Mouse (Mus musculus): ENCODE results near the gene Gfy. TPM values are rescaled to one million over a fixed set of nuclear protein-coding genes. Genes with fewer than 3 reads are reported as not detected.
A peak's percentile ranks its signal among the peaks of the same experiment; 100 is the strongest.

Gene Gfy
- polyA plus RNA-seq, 1 experiment from 2014 or later, result not detected

DNA sequence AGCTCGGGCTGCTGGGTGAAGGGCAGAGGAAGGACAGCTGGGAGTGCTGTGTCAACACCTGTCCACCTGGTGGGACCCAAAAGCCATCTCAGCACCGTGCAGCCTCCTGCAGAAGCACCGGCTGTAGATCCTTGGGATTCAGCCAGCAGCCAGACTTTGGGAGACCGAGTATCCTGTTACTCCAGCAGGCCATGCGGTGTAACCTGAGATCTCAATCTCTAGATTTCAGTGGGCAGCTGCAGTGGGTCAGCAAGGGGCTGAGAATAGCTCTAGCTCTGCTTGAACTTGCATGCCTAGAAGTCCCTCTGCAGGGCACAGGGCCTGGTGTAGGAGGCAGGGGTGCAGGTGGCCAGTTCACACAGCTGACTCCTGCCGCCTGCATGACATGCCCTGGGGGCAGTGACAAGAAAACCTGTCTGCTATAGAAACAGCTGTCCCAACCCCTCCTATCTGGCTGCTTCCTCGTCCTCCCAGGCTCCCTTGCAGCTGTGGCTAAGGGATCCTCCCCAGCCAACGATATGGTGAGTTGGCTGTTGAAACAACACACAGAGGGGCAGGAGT is 12.5 kb upstream of the Gfy start:
- Histone ChIP-seq H3K4me2 (no peak overlapping the region), H3K9ac (no peak overlapping the region), H3K9me3 (replicated peaks) (no peaks in the 10 kb centered on the region), H3K27ac (no peak overlapping the region), H3K27me3 (replicated peaks) (peaks cover 96% of the 10 kb centered on the region), H3K4me1 (no peaks in the 10 kb centered on the region), H3K36me3 (no peaks in the 10 kb centered on the region), H3K4me3 (no peak overlapping the region)
- WGBS (ENCODE audit: insufficient replicate concordance), result 17% methylated on average over 8 of the region's 8 CpGs
- no peak for ATAC-seq

DNA sequence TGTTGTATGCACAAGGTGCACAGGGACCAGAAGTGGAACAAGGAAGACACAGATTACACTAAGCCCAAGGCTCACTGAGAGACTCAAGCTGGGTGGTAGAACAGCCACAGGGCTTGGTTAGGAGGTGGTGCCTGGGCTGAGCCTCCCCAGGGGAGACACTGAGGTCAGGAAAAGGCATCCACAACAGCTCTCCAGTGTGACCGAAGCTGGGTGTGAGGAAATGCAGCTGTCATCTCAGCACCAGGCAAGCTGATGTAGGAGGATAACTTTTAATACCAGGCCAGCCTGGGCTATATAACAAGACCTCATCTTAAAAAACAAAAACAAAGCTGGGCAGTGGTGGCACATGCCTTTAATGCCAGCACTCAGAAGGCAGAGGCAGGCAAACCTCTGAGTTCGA is 11.8 kb upstream of the Gfy start:
- peaks cover 97% of the 10 kb centered on the region for H3K27me3 ChIP-seq (replicated peaks)
- H3K4me1 ChIP-seq, result no peaks in the 10 kb centered on the region
- WGBS (ENCODE audit: insufficient replicate concordance), result 44% methylated on average over 2 of the region's 2 CpGs
- no peaks in the 10 kb centered on the region for H3K9me3 ChIP-seq (replicated peaks)
- H3K36me3 ChIP-seq, result no peaks in the 10 kb centered on the region
- no peak overlapping the region for H3K9ac ChIP-seq
- H3K27ac ChIP-seq, result no peak overlapping the region
- no peak overlapping the region for H3K4me2 ChIP-seq
- no peak for ATAC-seq
- H3K4me3 ChIP-seq, result no peak overlapping the region

DNA sequence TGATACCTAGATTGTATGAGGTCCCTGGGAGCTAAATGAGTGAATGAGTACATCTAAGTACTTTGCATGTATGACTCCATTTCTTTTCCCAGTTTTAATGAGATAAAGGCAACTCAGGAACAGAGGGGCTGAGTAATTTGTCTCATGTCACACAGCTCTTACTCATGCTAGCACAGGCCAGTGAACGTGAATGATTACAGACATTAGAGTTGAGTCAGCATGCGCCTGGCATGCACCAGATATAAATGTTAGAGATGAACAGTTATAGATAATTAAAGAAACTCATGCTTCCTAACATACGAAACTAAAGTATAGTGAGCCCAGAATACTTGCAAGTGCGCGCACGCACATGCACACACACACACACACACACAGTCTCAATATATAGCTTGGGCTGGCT is 10.8 kb upstream of the Gfy start:
- H3K27me3 ChIP-seq (replicated peaks), result peaks cover 98% of the 10 kb centered on the region
- H3K27ac ChIP-seq, result no peak overlapping the region
- H3K4me1 ChIP-seq, result no peaks in the 10 kb centered on the region
- no peak overlapping the region for H3K9ac ChIP-seq
- WGBS (ENCODE audit: insufficient replicate concordance), result 75% methylated on average over 6 of the region's 6 CpGs
- ATAC-seq, result no peak
- H3K4me3 ChIP-seq, result no peak overlapping the region
- H3K9me3 ChIP-seq (replicated peaks), result no peaks in the 10 kb centered on the region
- no peak overlapping the region for H3K4me2 ChIP-seq
- no peaks in the 10 kb centered on the region for H3K36me3 ChIP-seq

DNA sequence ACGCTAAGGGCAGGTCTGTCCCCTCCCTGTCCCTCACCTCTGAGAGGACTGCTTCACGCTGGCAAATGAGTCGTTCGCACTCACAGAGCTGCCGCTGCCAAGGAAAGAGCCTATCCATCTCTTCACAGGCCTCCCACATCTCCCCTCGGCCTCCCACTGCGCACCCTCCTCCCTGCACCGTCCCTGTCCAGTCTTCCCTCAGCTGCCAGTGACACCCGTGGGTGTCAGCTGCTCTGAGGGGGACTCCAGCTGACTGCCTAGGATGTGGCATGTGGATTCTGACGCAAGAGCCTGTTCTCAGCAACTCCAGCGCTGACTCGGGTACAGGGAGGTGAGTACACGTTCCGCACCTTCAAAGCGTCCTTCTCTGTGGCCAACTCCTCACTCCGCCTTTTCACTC is 10.2 kb upstream of the Gfy start:
- no peak for ATAC-seq
- H3K4me3 ChIP-seq, result no peak overlapping the region
- WGBS (ENCODE audit: insufficient replicate concordance), result 34% methylated on average over 16 of the region's 16 CpGs
- H3K36me3 ChIP-seq, result no peaks in the 10 kb centered on the region
- H3K4me2 ChIP-seq, result no peak overlapping the region
- no peak overlapping the region for H3K9ac ChIP-seq
- H3K4me1 ChIP-seq, result no peaks in the 10 kb centered on the region
- no peaks in the 10 kb centered on the region for H3K9me3 ChIP-seq (replicated peaks)
- H3K27me3 ChIP-seq (replicated peaks), result peaks cover 100% of the 10 kb centered on the region
- H3K27ac ChIP-seq, result no peak overlapping the region

DNA sequence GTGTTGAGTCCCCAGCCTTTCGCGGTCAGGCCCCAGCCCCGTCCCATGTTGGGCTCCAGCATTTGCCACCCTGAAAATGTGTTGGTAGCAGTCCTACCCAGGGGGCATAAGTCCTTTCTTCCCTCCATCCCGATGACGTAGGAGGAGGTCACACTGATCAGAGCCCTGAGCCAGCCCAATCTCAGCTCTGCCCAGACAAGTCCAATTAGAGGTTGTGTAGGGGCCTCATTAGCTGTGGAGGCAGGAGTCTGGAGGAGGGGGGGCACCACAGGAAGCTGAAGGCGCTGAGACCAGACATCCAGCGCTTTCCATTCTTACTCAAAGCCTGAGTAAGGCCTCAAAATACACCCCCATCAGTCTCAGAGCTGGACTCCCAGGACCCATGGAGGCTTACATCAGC is 6.6 kb upstream of the Gfy start:
- no peak overlapping the region for H3K4me3 ChIP-seq
- H3K27ac ChIP-seq, result no peak overlapping the region
- 47% methylated on average over 7 of the region's 7 CpGs for WGBS (ENCODE audit: insufficient replicate concordance)
- no peak for ATAC-seq
- H3K36me3 ChIP-seq, result no peaks in the 10 kb centered on the region
- H3K27me3 ChIP-seq (replicated peaks), result peaks cover 100% of the 10 kb centered on the region
- no peak overlapping the region for H3K4me2 ChIP-seq
- no peak overlapping the region for H3K9ac ChIP-seq
- peaks cover 18% of the 10 kb centered on the region for H3K4me1 ChIP-seq
- H3K9me3 ChIP-seq (replicated peaks), result no peaks in the 10 kb centered on the region

DNA sequence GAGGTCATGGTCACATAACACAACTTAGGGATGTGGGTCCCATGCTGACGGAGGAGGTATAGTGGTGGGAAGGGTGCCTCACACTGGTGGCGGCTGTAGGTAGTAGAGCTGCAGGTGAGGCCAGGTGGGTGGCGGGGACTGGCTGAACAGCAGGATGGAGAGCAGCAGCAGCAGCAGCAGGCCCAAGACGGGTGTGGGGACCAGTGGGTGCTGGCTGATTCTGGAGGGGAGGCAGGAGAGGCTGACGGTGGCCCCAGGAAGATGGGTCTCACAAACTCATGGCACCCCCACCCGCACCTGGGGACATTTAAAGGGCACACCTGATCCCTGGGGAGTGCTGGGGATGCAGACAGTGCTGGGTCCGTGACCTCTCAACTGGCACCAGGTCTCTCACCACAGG is 4.3 kb upstream of the Gfy start:
- Histone ChIP-seq H3K9ac (no peak overlapping the region), H3K9me3 (replicated peaks) (no peaks in the 10 kb centered on the region), H3K36me3 (no peaks in the 10 kb centered on the region), H3K4me3 (no peak overlapping the region), H3K4me1 (peaks cover 18% of the 10 kb centered on the region), H3K27ac (no peak overlapping the region), H3K4me2 (no peak overlapping the region), H3K27me3 (replicated peaks) (peaks cover 100% of the 10 kb centered on the region)
- WGBS (ENCODE audit: insufficient replicate concordance), result 58% methylated on average over 7 of the region's 7 CpGs
- ATAC-seq, result no peak

DNA sequence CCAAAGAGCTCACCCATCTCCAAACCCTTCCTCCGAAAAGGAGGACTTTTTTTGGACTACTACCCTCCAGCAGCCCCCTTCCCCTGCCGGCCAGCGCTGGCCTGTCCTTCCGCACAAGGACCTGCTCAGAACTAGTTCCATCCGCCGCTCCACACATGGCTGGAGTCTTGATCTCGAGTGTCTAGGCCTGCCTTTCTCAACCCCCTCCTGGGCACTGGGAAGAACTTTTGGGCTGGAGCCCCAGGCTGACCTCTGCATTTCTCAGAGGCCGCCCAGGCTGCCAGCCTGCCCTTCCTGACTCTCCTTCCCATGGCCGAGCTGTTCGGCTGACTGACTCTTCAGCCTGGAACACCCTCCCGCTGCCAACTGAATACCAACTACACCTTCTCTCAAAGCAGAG is 3.2 kb upstream of the Gfy start:
- peaks cover 18% of the 10 kb centered on the region for H3K4me1 ChIP-seq
- H3K9me3 ChIP-seq (replicated peaks), result no peaks in the 10 kb centered on the region
- peak overlapping the region; percentile 21 for H3K4me3 ChIP-seq
- peaks cover 100% of the 10 kb centered on the region for H3K27me3 ChIP-seq (replicated peaks)
- 0 out of 2 replicates have a peak overlapping the region, but pooled peaks have one; percentile 7 for H3K9ac ChIP-seq
- WGBS (ENCODE audit: insufficient replicate concordance), result 17% methylated on average over 11 of the region's 11 CpGs
- H3K36me3 ChIP-seq, result no peaks in the 10 kb centered on the region
- peak; percentile 4; the same call in 1 of the 2 replicates for ATAC-seq
- H3K27ac ChIP-seq, result no peak overlapping the region
- peak overlapping the region; percentile 69 for H3K4me2 ChIP-seq

DNA sequence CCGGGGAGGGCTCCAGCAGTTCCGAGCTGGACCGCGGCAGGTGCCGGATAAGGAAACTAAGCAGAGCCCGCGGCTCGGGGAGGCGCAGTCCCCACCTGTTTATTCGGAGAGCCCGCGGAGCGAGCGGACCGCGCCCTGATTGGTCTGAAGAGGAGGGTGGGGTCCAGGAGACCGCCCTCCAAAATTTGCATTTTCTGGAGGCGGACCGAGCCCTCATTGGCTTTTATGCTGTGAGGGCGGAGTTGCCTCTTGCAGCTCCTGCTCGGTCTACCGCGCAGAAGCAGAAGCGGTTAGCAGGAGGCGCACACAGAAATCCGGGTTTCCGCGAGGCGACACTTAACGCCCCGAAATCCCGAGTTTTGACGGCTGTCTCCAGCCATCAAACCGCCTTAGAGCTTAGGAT is 2.8 kb upstream of the Gfy start:
- Histone ChIP-seq H3K9ac (0 out of 2 replicates have a peak overlapping the region, but pooled peaks have one; percentile 7), H3K27ac (no peak overlapping the region), H3K9me3 (replicated peaks) (no peaks in the 10 kb centered on the region), H3K4me2 (peak overlapping the region; percentile 69), H3K4me1 (peaks cover 18% of the 10 kb centered on the region), H3K36me3 (no peaks in the 10 kb centered on the region), H3K27me3 (replicated peaks) (peaks cover 100% of the 10 kb centered on the region), H3K4me3 (peak overlapping the region; percentile 47)
- under 1% methylated on average over 34 of the region's 34 CpGs for WGBS (ENCODE audit: insufficient replicate concordance)
- ATAC-seq, result peak; percentile 91

DNA sequence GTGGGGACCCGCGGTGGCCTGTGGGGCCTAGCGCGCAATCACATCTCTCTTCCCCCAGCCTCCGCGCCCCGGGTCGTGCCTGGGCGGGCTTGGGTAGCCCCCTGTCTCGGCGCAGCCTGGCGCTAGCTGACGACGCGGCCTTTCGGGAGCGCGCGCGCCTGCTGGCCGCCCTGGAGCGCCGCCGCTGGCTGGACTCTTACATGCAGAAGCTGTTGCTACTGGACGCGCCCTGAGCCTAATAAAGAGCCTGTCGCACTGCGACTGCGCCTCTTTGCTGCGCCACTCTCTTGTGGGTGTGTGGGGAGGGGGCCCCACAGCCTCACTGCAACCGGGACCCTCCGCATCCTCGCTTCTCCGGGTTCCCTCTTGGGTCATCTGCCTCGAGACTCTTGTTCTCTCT is 2.2 kb upstream of the Gfy start:
- no peak for ATAC-seq
- 8% methylated on average over 34 of the region's 35 CpGs for WGBS (ENCODE audit: insufficient replicate concordance)

DNA sequence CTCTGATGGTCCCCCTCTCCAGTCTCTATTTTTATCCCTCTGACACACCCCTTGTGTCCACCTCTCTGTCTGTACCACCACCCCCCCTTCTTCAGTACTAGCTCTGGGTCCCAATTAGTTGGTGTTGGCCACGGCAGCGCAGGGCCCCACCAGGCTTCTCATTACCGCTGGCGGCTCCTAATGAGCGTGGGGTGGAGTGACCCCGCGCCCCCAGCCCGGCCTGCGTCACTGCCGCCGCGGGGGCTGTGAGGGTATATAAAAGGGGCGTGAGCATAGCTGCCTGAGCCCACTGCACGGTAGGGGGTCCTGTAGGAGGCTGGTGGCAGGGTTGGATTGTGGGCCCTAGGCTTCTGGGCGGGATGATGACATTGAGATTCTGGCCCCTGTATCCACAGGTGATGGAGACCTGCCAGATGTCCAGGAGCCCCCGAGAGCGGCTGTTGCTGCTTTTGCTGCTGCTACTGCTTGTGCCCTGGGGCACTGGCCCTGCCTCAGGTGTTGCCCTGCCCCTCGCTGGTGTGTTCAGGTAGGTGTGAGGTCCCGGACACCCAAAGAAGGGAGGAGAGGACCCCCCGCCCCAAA is 1.6 kb upstream of the Gfy start, which contains the start of gene Pth2:
Pth2 (plus strand) TSS at position 100 of the 582 bp plus-strand sequence.
- no peak for ATAC-seq
- Histone ChIP-seq H3K27ac (no peak within 1 kb of the TSS), H3K4me1 (peaks cover 23% of the 10 kb centered on the region), H3K9me3 (replicated peaks) (no peaks in the 10 kb centered on the region), H3K27me3 (replicated peaks) (peaks cover 100% of the 10 kb centered on the region), H3K4me2 (peak within 1 kb of the TSS; percentile 69), H3K4me3 (peak within 1 kb of the TSS; percentile 47), H3K36me3 (no peaks in the 10 kb centered on the region), H3K9ac (no peak within 1 kb of the TSS)
- WGBS (ENCODE audit: insufficient replicate concordance), result 24% methylated on average over 20 of the region's 20 CpGs

More for the DNA sequence above, 2.2 kb upstream of the Gfy start:
- Histone ChIP-seq H3K4me3 (peak overlapping the region; percentile 47), H3K9ac (no peak overlapping the region), H3K27ac (no peak overlapping the region), H3K36me3 (no peaks in the 10 kb centered on the region), H3K4me2 (peak overlapping the region; percentile 69), H3K9me3 (replicated peaks) (no peaks in the 10 kb centered on the region), H3K4me1 (peaks cover 18% of the 10 kb centered on the region), H3K27me3 (replicated peaks) (peaks cover 100% of the 10 kb centered on the region)

DNA sequence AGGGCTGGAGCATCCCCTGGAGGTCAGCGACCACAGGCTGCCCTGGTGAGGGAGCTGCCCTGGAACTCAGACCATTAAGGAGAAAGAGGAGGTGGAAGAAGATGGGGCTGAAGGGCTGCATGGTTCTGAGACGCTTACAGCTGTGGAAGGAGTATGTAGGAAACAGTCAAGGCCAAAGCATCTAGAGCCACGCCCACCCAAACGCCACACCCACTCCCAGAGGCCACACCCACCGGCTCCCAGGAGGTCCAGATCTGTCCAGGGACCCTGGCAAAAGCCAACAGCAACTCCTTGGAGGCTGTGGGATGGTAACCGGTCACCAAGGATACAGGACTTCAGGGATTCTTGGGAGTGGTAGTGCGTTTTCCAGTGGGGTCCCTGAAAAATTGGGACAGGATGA is 819 bp downstream of the Gfy start:
- no peak overlapping the region for H3K9ac ChIP-seq
- no peaks in the 10 kb centered on the region for H3K9me3 ChIP-seq (replicated peaks)
- no peak for ATAC-seq
- no peak overlapping the region for H3K27ac ChIP-seq
- H3K36me3 ChIP-seq, result no peaks in the 10 kb centered on the region
- H3K4me1 ChIP-seq, result peaks cover 23% of the 10 kb centered on the region
- WGBS (ENCODE audit: insufficient replicate concordance), result 22% methylated on average over 7 of the region's 7 CpGs
- H3K4me2 ChIP-seq, result no peak overlapping the region
- peaks cover 98% of the 10 kb centered on the region for H3K27me3 ChIP-seq (replicated peaks)
- no peak overlapping the region for H3K4me3 ChIP-seq

DNA sequence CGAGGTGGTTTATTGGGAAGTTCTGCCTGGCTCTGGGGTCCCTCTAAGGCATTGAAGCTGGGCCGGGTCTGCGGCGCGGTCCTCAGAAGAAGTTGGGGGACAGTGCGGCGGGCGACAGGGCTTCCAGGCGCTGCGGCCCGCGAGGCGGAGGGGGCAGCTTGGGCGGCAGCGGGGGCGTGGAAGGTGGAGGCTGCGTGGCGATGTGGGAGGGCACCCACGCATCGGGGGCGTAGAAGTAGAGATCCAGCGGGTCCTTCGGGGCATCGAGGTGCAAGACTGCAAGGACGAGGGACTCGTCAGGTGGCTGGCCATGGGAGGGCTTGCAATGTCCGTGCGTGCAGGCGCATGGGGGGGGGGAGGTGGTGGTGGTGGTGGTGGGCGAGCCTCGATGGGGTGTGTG is 3.0 kb downstream of the Gfy start:
- Histone ChIP-seq H3K27me3 (replicated peaks) (peaks cover 96% of the 10 kb centered on the region), H3K4me3 (no peak overlapping the region; the same call in 1 of the 2 replicates), H3K9ac (no peak overlapping the region), H3K36me3 (no peaks in the 10 kb centered on the region), H3K4me2 (no peak overlapping the region), H3K4me1 (peaks cover 7% of the 10 kb centered on the region), H3K27ac (no peak overlapping the region), H3K9me3 (replicated peaks) (no peaks in the 10 kb centered on the region; the same call in 1 of the 2 replicates)
- ATAC-seq, result no peak
- WGBS (ENCODE audit: insufficient replicate concordance), result 6% methylated on average over 31 of the region's 31 CpGs

All from liver, embryonic 12.5 days (tissue).